Mouse (Mus musculus) adrenal gland, postnatal 36 days (tissue): ENCODE results near the gene Ppp1r17. TPM values are rescaled to one million over a fixed set of nuclear protein-coding genes. Genes with fewer than 3 reads are reported as not detected.

Source experiments
- DNase-seq, 2 experiments: peaks; one replicate each; pipeline ENCODE4 v3.0.0; 2021; ENCODE audit warnings: mixed read lengths in 1 of 2
- long read RNA-seq, 2 experiments: library from polyadenylated mRNA; stranded (forward); transcript quantifications; one replicate each; pipeline ENCODE4 v2.0.0; 2021; ENCODE audit warnings: borderline sequencing depth in 2 of 2
- total RNA-seq, 2 experiments: library from RNA; stranded (reverse); gene quantifications; 2 replicates each; pipeline ENCODE4 v1.2.3; 2021

The Ppp1r17 gene
- 1 to 10 TPM; 2.3 to 3.1 TPM for total RNA-seq
- long read RNA-seq, experiment 1, partial matches to known transcripts = 0 of 5 reads
- long read RNA-seq, experiment 1, other reads (novel, unspliced or antisense) = 1 of 5 reads
- long read RNA-seq, experiment 2, partial matches to known transcripts = 0 of 2 reads
- long read RNA-seq, experiment 2, other reads (novel, unspliced or antisense) = 0 of 2 reads

GRCm38 (mm10) chr6:56017291-56017994, at the start of gene Ppp1r17:
Gene Ppp1r17 (plus strand): TSS chr6:56017497.
- no peak for DNase-seq

DNA sequence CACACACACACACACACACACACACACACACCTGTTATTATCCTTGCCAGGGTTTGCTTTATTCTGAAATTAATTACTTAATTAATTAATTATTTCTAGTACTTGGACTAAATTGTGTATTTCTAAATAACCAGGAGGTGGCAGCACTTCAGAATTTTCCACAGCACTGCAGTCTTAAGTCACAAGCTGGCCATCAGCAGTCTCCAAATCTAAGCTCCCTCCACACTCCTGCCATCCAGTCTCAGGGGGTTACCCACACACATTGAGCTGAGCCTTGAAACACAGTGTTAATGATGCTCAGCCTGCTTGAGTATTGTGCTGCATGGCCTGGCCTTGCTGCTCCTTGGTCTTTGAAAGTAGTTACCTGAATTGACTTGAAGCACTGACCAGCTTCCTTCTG, 44.3 kb upstream of the Ppp1r17 start:
- peak in 1 of 2 experiments; percentile 16 for DNase-seq

DNA sequence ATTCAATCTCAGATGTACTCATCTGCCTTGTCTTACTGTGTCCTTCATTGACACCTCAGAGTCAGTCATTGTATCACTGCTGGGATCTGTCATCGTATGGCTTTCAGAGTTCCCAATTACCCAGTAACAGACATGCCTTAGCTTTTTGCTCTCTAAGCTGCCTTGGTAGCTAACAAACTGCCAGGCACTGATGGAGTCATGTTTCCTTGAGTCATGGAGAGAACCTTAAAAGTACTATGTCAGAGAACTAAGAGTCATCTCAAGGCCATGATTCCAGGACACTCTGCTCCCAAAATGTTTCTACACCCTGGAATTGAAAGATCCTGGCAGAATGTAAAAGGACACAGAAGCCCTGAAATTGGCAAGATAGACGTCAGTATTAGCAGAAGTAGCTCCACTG, 37.5 kb upstream of the Ppp1r17 start:
- DNase-seq = peak; percentile 34 to 61

GRCm38 (mm10) chr6:56008711-56009110, 8.6 kb upstream of the Ppp1r17 start:
- DNase-seq = no peak

DNA sequence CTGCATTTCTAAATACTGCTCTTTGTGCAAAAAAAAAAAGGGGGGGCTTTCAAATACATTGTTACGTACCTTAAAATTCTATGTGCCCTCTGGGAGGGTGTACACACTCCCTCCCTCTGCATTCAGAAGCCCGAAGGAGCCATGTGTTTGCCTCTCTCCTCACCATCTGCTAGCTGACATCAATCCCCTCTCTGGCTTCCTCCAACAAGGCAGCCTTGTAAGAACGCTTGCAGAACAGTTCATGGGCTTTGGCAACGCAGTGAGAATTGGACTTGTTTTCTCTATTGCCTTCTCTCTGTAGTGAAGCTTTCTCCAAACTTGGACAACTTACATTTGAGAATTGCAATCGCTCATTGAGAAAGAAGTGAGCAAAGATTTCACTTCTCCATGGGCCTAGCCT, 4.9 kb upstream of the Ppp1r17 start:
- DNase-seq = no peak

- DNase-seq = no peak
Measured at GRCm38 (mm10) chr6:56019632-56020031, 2.3 kb downstream of the Ppp1r17 start.

DNA sequence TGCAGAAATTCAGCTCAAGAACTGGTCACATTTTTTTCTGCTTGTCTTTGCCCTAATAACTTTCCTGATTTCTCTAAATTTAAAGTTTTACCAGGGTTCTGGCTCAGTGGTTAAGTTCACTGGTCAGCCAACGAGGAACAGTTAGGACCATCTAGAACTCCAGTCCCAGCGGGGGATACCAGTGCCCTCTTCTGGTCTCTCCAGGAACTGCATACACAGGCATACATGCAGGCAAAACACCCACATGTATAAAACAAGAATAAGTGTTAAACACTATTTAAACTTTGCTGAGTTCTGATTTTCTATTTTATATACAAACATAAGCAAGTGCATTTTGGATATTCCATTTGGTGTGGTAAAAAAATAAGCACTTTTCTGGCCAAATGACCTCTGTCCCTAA, 8.2 kb downstream of the Ppp1r17 start:
- peak; percentile 8 to 16 for DNase-seq

GRCm38 (mm10) chr6:56027318-56027717, 10.0 kb downstream of the Ppp1r17 start:
- DNase-seq = no peak

DNA sequence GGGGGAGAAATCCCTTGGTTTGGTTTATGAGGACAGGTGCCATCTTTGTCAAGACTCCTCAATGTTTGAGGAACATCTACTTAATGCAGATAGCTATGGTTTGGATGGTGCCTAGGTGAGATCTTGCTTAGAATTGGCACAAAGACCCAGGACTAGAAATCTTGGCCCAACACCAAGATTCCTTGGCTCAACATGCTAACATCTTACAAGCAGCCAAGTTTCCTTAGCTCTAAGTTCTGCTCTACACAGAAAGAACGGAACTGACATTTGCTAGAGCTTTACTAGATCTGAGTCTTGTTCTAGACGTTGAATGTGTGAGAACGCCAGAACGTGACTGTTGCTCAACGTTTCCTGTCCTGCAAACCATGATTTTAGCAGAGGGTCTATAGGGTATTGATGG, 10.7 kb downstream of the Ppp1r17 start:
- DNase-seq = no peak

GRCm38 (mm10) chr6:56029986-56030385, 12.7 kb downstream of the Ppp1r17 start:
- no peak for DNase-seq

GRCm38 (mm10) chr6:56032231-56032630, 14.9 kb downstream of the Ppp1r17 start:
- DNase-seq = no peak

DNA sequence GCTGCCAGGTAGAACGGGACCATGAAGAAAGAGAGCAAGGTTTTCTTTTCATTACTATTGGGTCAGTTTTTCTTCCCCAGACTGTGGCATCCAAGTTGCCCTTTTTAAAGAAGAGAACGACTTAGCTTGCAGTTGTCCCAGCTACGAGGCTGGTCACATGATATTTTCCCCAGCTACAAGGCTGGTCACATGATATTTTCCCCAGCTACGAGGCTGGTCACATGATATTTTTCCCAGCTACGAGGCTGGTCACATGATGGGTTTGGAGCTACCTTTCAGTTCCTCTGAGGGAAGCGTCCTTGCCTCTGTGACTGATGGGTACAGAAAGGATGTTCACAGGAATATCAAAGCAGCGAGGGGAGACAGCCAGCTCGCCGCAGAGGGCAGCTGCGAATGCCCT, 17.8 kb downstream of the Ppp1r17 start:
- DNase-seq = no peak

GRCm38 (mm10) chr6:56039476-56040055, 22.3 kb downstream of the Ppp1r17 start:
- DNase-seq = no peak

- DNase-seq = no peak
Measured at GRCm38 (mm10) chr6:56044270-56044669, 27.0 kb downstream of the Ppp1r17 start.

DNA sequence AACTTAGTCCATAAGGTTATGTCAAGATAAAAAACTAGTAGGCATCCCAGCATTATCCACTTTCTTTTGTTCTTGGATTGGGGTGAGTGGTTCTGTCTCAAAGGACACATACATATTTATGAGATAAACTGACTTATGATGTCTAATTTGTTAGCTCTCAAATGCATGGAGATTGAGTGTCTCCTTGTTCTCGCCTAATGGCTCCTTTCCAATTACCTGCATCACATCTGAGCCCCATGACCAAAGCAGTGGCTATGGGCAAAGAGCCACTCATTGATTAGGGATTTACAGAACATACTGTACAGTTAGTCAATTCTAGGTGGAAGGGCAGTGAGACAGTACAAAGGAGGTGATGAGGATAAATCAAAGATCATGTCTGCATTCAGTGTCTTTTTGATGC, 27.4 kb downstream of the Ppp1r17 start:
- no peak for DNase-seq

DNA sequence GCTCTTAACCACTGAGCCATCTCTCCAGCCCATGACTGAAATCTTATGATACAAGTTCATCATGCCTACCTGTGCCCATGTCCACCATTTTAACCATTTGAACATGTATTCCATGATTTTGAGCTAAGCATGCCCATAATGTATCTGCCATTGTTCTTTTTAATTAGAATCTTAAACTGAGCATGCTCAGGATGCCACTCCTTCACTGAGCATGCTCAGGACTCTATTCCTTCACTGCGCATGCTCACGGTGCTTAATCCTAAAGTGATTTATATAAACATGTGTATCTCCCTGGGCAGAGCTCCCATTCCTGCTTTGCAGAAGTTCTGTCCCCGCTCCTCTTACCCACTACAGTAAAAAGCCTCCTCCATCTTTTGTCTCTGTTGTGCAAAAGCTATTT, 31.3 kb downstream of the Ppp1r17 start:
- DNase-seq = no peak

DNA sequence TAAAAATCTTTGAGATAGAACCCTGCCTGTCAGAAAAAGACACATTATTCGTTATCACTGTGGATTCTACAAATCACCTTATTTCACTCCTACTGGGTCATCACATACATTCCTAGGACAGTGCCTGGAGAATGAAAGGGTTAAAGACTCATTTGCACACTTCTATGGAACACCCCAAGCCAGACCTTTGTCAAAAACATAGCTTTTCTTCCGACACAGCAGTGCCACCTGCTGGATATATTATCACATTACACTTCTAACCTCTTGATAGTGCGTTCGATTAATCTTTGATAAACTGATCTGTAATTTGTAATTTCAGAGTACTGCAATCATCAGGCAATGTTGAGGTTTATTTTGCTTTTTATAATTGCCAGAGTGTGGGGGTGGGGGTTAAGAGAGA, 31.8 kb downstream of the Ppp1r17 start:
- peak in 1 of 2 experiments; percentile 3 for DNase-seq

DNA sequence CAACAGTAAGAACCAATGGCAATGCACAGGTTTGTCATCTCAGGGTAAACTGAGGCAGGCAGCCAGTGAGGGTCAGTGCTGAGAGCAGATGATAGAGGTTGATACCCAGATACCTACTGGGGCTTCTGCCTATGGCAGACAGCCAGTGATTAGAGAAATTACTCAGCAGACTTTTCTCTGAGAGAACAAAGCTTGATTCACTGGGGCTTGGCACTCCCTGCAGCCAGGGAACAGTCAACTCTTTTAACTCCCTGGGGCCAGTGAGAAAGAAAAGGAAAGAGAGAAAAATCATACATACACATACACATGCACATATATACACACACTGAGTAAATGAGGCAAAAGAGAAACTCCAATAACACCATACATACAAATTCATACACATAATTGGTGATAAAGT, 46.4 kb downstream of the Ppp1r17 start:
- no peak for DNase-seq

DNA sequence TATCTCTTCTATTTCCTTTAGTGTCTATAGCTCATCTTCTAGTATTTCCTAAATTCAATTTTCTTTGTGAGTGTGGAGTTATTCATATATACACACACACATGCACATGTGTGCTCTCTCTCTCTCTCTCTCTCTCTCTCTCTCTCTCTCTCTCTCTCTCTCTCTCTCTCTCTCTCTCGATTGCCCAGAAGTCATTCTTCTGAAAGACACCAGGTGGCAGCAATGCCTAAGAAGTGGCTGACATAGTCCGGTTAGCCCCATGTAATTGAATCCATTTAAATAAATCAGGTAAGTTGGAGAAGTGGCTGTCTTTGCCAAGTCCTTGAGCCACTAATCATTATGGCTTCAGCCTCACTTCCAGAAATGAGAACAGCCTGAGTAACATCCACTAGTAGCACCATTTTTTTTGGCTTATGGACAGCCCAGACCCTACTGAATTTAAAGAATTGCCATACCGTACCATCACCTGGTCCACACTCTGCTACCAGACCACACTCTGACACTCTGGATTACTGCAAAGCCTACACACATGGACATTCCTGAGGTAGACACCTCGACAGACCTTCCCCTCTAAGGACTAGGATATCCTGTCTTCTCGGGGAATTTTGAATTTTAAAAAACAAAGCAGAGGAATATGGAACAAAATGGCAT, 49.5 kb downstream of the Ppp1r17 start:
- peak; percentile 2 to 37 for DNase-seq

DNA sequence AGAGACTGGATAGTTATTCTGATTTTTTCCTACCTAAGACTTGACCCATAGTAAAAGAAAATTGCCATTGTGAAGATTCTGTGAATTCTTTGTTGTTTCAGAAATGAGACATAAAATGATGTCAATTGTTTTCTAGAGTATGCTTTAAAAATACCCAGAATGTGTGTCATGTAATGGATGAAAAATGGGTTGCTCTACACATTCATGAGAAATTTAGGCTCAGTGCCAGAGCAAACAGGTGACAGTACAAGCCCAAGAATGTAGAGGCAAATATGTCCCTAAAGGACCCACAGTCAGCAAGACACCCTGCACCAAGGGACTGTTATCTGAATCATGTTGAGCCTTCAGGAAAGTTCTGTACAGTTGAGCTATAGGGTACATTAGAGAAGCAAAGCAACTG, 51.2 kb downstream of the Ppp1r17 start:
- no peak for DNase-seq

GRCm38 (mm10) chr6:56076378-56076805, 59.1 kb downstream of the Ppp1r17 start:
- DNase-seq = no peak
